Mouse (Mus musculus) intestine, embryonic 16.5 days (tissue): Measurements from ENCODE around the gene Atp5g1. TPM values are rescaled to one million over a fixed set of nuclear protein-coding genes. Genes with fewer than 3 reads are reported as not detected.
"Not testable (repeated sequence)": the region's sequence is repeated elsewhere in the genome, so short reads cannot be mapped to it uniquely, and the experiment has no call there.

ENCODE experiments used
- ATAC-seq: fragments of 200-750 bp; cut with Nextera tagmentation; 2 replicates; pipeline ENCODE4 v1.8.0; 2017; ENCODE audit warnings: moderate TSS enrichment, moderate library complexity
- H3K27ac ChIP-seq: fragments of 300-500 bp; sonication (generic); 2 replicates; pipeline ENCODE4 v1.5.1; 2014; ENCODE audit warnings: mild to moderate bottlenecking, low read length
- H3K27me3 ChIP-seq: fragments of 300-500 bp; sonication (generic); replicated peaks from 2 replicates; pipeline ENCODE4 v1.6.1; 2014; ENCODE audit warnings: low read length, control low read depth, mixed read lengths; ENCODE audit not compliant: control insufficient read depth, insufficient read depth
- H3K36me3 ChIP-seq: fragments of 300-500 bp; sonication (generic); 2 replicates; pipeline ENCODE4 v1.6.1; 2014; ENCODE audit warnings: low read length, control low read depth; ENCODE audit not compliant: control insufficient read depth, insufficient read depth
- H3K4me1 ChIP-seq: fragments of 300-500 bp; sonication (generic); 2 replicates; pipeline ENCODE4 v1.6.1; 2014; ENCODE audit warnings: low read length, control low read depth, mixed read lengths; ENCODE audit not compliant: control insufficient read depth, insufficient read depth
- H3K4me2 ChIP-seq: fragments of 300-500 bp; sonication (generic); 2 replicates; pipeline ENCODE4 v1.6.1; 2014; ENCODE audit warnings: low read depth, low read length, control low read depth
- H3K4me3 ChIP-seq: fragments of 300-500 bp; sonication (generic); 2 replicates; pipeline ENCODE4 v1.5.1; 2014; ENCODE audit warnings: mild to moderate bottlenecking, low read length
- H3K9ac ChIP-seq: fragments of 300-500 bp; sonication (generic); 2 replicates; pipeline ENCODE4 v1.6.1; 2014; ENCODE audit warnings: low read depth, low read length
- H3K9me3 ChIP-seq: fragments of 300-500 bp; sonication (generic); 2 replicates; pipeline ENCODE4 v1.6.1; 2016; ENCODE audit warnings: low read length, control low read depth; ENCODE audit not compliant: control insufficient read depth
- WGBS: fragments of 180-500 bp; shearing (Covaris S2); extraction: QIAGEN DNeasy Blood & Tissue Kit; methylation state at CpG from one replicate; pipeline ENCODE4 v1.1.7; 2014; 5-methylcytosine and 5-hydroxymethylcytosine counted together
- polyA plus RNA-seq: library from polyadenylated mRNA; unstranded; fragments of >200 nt; fragmentation: Nextera tagmentation; extraction: Ambion mirVana; gene quantifications from 2 replicates; pipeline ENCODE4 v1.2.1, GENCODE M21; 2015

The Atp5g1 gene
- polyA plus RNA-seq, result 1,152 and 1,154 TPM in 2 replicates

GRCm38 (mm10) chr11:96075509-96076220, at the start of gene Atp5g1:
Atp5g1 (minus strand) TSS chr11:96075670.
- Histone ChIP-seq H3K4me3 (peak within 1 kb of the TSS; percentile 83), H3K27ac (peak within 1 kb of the TSS; percentile 88), H3K4me2 (peak within 1 kb of the TSS; percentile 59), H3K4me1 (peaks cover 6% of the 10 kb centered on the region; the same call in 1 of the 2 replicates), H3K9me3 (no peaks in the 10 kb centered on the region), H3K36me3 (peaks cover 7% of the 10 kb centered on the region; the same call in 1 of the 2 replicates), H3K9ac (peak within 1 kb of the TSS; percentile 89), H3K27me3 (no peaks in the 10 kb centered on the region)
- ATAC-seq, result peak; percentile 97
- under 1% methylated on average over 37 of the region's 37 CpGs for WGBS

- WGBS, result 2% methylated on average over 45 of the region's 45 CpGs
- Histone ChIP-seq H3K4me2 (peak overlapping the region; percentile 85), H3K9me3 (no peaks in the 10 kb centered on the region), H3K36me3 (no peaks in the 10 kb centered on the region), H3K4me3 (peak overlapping the region; percentile 46), H3K27me3 (peaks cover 8% of the 10 kb centered on the region), H3K27ac (no peak overlapping the region), H3K4me1 (no peaks in the 10 kb centered on the region), H3K9ac (peak overlapping the region; percentile 49)
- peak; percentile 78 for ATAC-seq
Measured at GRCm38 (mm10) chr11:96124052-96124914, 48.8 kb upstream of the Atp5g1 start.

GRCm38 (mm10) chr11:96122806-96123205, 47.3 kb upstream of the Atp5g1 start:
- H3K4me3 ChIP-seq, ATAC-seq, H3K4me1 ChIP-seq, H3K27ac ChIP-seq, H3K9me3 ChIP-seq, H3K27me3 ChIP-seq, H3K36me3 ChIP-seq, H3K9ac ChIP-seq, H3K4me2 ChIP-seq: not testable (repeated sequence)
- 67% methylated on average over 4 of the region's 4 CpGs for WGBS

- no peak overlapping the region for H3K9ac ChIP-seq
- ATAC-seq, result 0 out of 2 replicates have a peak, but pooled peaks have one; percentile 21
- no peak overlapping the region for H3K4me3 ChIP-seq
- peaks cover 8% of the 10 kb centered on the region for H3K27me3 ChIP-seq
- H3K4me2 ChIP-seq, result no peak overlapping the region
- H3K36me3 ChIP-seq, result no peaks in the 10 kb centered on the region
- H3K9me3 ChIP-seq, result no peaks in the 10 kb centered on the region
- WGBS, result 54% methylated on average over 3 of the region's 3 CpGs
- no peak overlapping the region for H3K27ac ChIP-seq
- no peaks in the 10 kb centered on the region for H3K4me1 ChIP-seq
Measured at GRCm38 (mm10) chr11:96119401-96119800, 43.9 kb upstream of the Atp5g1 start.

GRCm38 (mm10) chr11:96116925-96117324, 41.5 kb upstream of the Atp5g1 start:
- not testable (repeated sequence) for H3K4me3 ChIP-seq, H3K4me2 ChIP-seq, H3K27me3 ChIP-seq, H3K27ac ChIP-seq, H3K36me3 ChIP-seq, ATAC-seq, H3K4me1 ChIP-seq, H3K9ac ChIP-seq, H3K9me3 ChIP-seq
- WGBS, result 62% methylated on average over 3 of the region's 3 CpGs

GRCm38 (mm10) chr11:96116116-96116515, 40.6 kb upstream of the Atp5g1 start:
- no peaks in the 10 kb centered on the region for H3K9me3 ChIP-seq
- no peaks in the 10 kb centered on the region for H3K36me3 ChIP-seq
- H3K4me1 ChIP-seq, result no peaks in the 10 kb centered on the region
- H3K27ac ChIP-seq, result no peak overlapping the region
- 81% methylated on average over 3 of the region's 3 CpGs for WGBS
- H3K4me3 ChIP-seq, result no peak overlapping the region
- H3K9ac ChIP-seq, result no peak overlapping the region
- ATAC-seq, result no peak
- H3K27me3 ChIP-seq, result no peaks in the 10 kb centered on the region
- no peak overlapping the region for H3K4me2 ChIP-seq

- 92% methylated on average over 6 of the region's 6 CpGs for WGBS
- ATAC-seq, result no peak
- Histone ChIP-seq H3K4me2 (no peak overlapping the region), H3K27ac (no peak overlapping the region), H3K9me3 (no peaks in the 10 kb centered on the region), H3K27me3 (no peaks in the 10 kb centered on the region), H3K9ac (no peak overlapping the region), H3K4me1 (no peaks in the 10 kb centered on the region), H3K36me3 (no peaks in the 10 kb centered on the region), H3K4me3 (no peak overlapping the region)
Measured at GRCm38 (mm10) chr11:96115416-96115815, 39.9 kb upstream of the Atp5g1 start.

- Histone ChIP-seq H3K4me3 (no peak overlapping the region), H3K9ac (no peak overlapping the region), H3K27ac (no peak overlapping the region), H3K36me3 (no peaks in the 10 kb centered on the region), H3K27me3 (no peaks in the 10 kb centered on the region), H3K9me3 (no peaks in the 10 kb centered on the region), H3K4me2 (no peak overlapping the region), H3K4me1 (no peaks in the 10 kb centered on the region)
- ATAC-seq, result no peak
- WGBS, result 51% methylated on average over 2 of the region's 2 CpGs
Measured at GRCm38 (mm10) chr11:96114077-96114476, 38.6 kb upstream of the Atp5g1 start.

GRCm38 (mm10) chr11:96111751-96112150, 36.3 kb upstream of the Atp5g1 start, which contains the start of gene Calcoco2:
Calcoco2 (minus strand) TSS chr11:96111964.
- ATAC-seq, result no peak
- no peaks in the 10 kb centered on the region for H3K27me3 ChIP-seq
- H3K9ac ChIP-seq, result no peak within 1 kb of the TSS
- H3K4me1 ChIP-seq, result no peaks in the 10 kb centered on the region
- no peak within 1 kb of the TSS for H3K27ac ChIP-seq
- H3K4me3 ChIP-seq, result no peak within 1 kb of the TSS
- 41% methylated on average over 14 of the region's 14 CpGs for WGBS
- no peaks in the 10 kb centered on the region for H3K9me3 ChIP-seq
- no peak within 1 kb of the TSS for H3K4me2 ChIP-seq
- no peaks in the 10 kb centered on the region for H3K36me3 ChIP-seq
